Mouse (Mus musculus): Measurements from ENCODE around the gene Zbtb42.

Gene Zbtb42

GRCm38 (mm10) chr12:112730808-112731207, 52.2 kb downstream of the Zbtb42 start:
- DNase-seq (ENCODE audit: low spot score) = peak; percentile 44

All from urinary bladder, postnatal 14 days (tissue).